Mouse (Mus musculus) adrenal gland (tissue): ENCODE data around the gene Chchd3.

Source experiments
- intact Hi-C: fragments of 180-260 bp; cut with DNase I; formaldehyde crosslinking; loops from one replicate; pipeline ENCODE4 v1.15.1; 2025

The Chchd3 gene

DNA sequence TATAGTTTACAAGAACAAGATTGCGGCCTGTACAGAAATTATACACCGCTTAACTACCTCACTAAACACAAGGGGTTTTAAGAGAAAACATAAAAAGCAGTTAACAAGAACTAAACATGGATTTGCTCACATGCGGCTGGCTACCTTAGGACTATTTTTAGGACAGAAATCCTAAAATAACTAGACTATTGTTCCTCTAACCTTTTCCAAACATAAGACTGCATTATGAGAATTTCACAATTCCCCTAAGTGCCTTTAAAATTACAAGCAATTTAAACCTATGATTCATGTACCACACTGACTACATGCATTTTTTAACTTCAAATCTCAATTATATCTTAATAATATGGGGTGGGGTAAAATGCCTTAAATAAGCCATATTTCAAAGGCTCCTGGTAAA lies 123.3 kb downstream of the Chchd3 start:
- intact Hi-C loops, result no loop called here

DNA sequence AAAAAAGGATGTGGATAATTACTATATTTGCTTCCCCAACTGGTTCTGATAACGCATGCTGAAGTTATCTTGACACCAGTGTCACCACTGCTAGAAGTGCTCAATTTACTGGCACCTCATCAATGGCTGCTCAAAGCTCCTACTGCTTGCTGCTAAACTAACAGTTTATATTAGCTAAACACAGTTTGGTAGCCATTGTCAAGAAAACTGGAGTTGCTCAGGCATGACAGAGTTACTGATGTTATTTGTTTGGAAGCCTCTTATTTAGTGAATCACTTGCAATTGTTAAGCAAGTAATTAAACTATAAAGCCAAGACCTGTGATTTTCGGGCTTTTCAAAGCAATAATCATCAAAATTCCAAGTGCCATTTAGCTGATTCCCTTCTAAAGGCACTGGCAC lies 123.7 kb downstream of the Chchd3 start:
- intact Hi-C loops, result no loop called here

DNA sequence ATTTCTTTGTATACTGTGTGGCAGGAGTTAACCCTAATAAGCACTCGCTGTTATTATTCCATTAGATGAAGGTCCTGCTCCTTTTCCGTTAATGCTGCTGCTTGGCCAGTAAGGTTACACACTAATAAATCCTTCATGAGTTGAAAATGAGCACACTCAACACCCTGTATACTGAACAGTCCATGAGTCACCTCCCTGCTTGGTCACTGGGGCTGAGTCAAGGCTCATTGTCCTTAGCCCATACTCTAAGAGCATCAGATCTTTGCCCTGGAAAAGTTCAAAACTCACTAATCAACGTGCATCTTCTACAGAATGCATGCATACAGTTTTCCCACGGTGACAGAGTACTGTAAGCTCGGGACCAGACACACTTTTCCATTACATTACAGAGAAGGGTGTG lies 124.5 kb downstream of the Chchd3 start:
- intact Hi-C loops, result no loop called here

DNA sequence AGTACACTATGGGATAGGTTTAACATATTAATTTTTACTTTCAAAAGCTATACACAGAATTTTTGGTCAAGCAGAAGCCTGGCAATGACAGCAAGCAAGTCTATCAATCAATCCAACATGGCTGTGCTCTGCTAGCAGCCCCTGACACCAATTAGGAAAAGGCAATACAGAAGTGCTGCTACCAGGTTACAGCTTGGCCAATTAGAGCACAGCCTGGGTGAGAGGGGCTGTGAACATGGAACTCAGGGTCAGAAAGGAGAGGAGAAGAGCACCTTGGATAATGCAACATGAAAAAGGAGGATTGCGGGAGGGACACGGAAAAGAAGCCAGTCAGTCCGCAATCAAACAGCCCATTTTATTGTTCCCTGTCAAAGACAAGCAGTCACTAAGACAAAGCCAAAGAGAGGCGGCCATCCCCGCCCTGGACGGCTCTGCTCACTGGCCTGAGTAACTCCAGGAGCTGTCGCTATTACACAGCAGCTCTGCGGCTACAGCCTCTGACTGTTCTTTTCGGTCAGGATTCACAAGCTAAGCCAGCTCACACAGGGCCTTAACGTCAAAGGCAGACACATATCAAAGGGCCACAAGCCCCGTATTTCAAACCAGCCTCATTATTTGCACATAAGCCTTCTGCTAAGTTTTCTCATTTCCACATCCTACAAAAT lies 128.8 kb downstream of the Chchd3 start:
- intact Hi-C loops, result no loop called here

DNA sequence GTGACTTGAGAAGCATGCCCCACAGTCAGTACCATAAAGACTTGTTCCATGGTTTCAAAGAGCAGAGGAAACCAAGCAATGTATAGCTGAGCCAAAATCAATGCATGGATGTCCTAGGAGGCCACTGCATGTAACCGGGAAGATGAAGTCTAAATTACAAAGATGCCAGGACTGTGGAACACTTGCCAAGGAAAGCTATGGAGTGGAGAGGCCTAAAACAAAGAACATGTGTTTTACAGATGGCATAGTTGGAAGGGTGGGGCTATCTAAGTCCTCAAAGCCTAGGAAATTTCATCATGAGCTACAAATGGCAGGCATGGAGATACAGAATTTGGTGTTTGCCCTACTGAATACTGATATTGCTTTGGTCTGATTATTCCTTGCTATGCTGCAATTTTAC lies 137.7 kb downstream of the Chchd3 start:
- intact Hi-C loops, result no loop called here

DNA sequence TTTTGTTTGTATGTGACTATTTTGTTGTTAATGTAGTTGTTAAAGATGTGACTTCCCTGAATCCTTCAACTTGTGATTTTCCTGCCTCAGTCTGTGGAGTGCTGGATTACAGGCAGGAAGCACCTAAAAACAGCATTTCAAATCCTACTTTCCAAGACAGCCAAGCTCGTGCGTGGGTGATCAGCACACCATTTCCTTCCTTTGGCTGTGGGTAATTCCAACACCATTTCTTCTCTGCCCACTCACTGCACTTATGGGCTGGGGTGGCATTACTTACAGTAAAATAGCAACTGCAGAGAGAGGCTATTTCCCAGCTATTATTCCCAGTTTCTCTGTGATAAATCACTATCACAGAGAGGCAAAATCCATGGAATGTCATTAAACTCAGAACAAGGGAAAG lies 140.0 kb downstream of the Chchd3 start:
- intact Hi-C loops, result no loop called here

DNA sequence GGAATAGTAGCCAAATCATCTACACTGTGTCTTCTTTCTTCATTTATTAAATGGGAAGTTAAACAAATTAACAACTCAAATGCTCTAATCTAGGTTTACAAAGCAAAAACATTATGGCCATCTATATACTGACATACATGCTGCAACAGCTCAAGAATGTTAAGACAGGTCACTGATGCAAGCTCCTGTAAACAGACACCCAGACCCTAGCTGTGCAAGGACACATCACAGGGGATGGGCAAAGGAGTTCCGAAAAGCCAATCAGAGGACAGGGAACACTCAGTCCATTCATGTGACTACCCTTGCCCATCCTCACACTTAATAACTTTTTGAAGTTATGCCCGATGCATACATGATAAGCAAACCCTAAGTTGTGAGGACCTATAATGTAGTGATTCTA lies 149.4 kb downstream of the Chchd3 start:
- intact Hi-C loops, result no loop called here

DNA sequence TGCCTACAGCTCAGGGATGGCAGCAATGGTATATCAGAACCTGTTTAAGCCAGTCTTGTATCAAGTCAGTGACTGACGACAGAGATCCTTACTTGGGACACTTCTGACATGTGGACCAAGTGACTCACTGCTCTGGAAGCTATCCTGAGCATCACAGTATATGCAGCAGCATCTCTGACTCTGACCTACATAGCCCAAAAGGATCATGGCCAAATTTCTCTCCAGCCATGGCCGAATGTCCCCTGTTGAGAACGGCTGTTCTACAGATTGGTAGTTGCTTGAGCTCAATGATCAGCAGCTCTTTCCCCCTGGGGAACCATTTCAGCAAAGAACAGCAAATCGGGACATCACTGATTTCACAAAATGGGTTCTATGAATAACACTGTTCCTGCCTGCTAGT lies 161.0 kb downstream of the Chchd3 start:
- intact Hi-C loops, result no loop called here

DNA sequence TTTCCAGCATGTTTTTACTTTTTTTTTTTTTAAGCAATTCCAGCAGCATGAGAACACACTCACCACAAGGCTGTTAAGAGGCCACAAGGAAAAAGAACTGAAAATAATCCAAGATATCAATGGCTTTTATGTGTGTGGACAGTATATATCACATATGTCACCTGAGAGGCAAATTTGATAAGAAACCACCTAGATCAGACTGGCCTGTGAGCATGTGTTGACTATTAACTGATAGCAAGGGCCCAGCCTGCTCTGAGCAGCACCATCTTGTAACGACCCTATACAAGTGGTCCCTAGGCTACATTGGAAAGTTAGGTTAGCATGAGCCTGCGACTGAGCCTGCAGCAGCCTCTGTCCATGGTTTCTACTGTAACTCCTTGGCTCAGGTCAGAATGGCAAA lies 166.0 kb downstream of the Chchd3 start:
- intact Hi-C loops, result no loop called here

DNA sequence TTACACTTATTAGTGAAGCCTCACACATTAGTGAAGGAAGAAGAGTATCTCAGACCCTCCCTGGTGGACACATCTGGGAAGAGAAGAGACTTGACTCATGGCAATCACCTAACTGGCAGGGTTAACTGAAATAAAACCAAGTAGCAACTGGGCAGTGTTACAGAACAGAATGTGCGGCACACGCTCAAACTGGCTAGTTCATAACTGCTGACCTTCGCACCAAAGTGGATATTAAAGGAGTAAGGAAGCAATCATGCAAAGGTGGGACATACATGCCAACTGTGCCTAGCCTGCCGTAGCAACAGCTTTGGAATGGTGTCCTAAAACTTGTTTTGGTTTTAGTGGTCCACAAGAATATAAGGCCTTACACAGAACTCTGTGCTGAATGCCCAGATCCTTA lies 169.3 kb downstream of the Chchd3 start:
- intact Hi-C loops, result no loop called here

DNA sequence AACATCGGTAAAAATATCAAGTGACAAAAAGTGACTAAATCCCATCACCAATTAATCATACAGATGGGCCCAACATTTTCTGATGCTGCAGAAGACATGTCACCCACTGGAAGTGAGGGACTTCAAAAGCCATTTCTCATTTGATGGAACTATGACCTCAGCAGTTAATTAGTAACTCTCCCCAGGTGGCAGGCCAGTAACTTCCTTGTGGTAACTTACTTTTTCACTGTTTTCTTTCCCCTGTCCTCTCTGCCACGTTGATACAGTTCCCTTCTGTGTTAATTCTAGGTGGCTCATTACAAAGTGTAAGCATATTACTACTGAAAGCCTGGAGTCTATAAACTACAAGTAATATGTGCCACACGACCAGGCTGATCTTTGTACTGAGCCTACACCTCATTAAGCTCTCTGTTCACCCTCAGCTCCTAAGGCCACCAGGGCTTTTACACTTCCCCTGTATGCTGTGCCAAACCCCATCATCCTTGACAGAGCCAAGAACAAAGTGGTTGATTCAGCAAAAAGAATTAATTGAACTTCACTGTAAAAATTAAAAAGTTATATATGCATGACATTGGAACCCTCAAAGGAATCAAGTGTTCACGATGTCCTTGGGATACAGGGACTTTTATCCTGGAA lies 171.0 kb downstream of the Chchd3 start:
- intact Hi-C loops, result no loop called here

DNA sequence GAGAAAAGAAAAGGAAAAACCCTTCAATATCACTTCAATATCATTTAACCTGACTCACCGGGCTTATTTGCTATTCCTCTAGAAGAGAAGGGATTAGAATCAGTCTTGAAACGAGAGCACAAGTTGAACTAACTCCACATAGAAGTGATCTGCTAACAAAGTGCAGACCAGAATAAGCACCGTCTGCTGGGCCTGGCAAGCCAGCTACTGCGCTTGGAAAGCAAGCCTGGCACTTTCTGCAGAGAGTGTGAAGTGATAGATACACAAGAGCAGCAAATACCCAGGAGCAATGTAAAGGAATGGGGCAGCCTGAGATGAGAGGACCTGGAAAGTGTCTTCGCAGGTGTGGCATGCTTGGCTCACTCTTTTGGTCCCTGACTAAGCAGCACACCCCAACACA lies 181.5 kb downstream of the Chchd3 start:
- intact Hi-C loops, result no loop called here

DNA sequence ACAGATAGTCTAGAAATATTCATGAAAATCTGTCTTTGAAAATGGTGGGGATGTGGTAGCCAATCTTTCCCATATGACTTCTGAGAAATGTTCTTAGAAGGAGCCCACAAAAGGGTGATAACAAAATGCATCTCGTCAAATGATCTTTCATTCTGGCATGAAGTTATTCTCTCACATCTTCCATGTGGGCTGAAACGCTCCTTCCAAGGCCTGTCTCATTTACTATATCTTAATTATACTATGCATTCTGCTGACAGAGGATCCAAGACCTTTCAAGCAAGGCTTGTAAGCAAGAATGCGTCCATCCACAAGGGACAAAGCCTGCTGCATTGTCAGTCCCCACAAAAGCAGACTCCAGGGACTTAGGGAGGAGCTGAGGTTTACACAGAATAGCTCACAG lies 185.9 kb downstream of the Chchd3 start:
- intact Hi-C loops, result no loop called here

DNA sequence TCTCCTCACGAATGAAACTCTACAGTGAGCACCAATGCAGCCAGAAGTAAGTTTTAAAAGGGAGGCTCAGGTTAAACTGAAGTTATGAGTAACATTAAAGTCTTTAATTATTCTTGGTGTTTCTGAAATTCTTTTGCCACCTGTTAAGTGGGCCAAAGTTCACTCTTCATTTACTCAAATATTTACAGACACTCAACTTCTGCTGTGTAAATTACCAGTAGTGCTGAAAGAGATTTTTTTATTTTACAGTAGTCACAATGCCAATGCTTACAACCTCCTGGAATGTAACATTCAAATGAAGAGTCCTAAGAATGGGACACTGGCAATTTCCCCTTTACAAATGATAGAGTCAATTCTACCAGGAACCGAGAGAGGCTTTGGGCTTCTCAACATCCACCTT lies 187.3 kb downstream of the Chchd3 start:
- intact Hi-C loops, result no loop called here

DNA sequence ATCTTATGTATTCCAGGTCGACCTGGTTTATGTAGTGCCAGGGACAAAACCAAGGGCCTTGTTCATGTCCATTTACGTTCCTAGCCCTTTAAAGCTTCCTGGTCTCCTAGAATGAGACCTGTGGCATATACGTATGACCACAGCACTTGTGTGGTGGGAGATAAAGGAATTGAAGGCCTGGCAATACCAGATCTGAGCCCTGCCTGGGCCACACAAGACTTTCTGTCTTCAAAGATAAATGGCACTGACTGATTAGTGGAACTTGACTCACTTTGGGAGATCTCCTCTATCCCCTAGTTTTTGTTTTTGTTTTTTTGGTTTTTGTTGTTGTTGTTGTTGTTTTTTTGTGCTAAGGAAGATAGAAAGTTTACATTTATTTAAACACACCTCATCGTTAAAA lies 209.1 kb downstream of the Chchd3 start:
- intact Hi-C loops, result no loop called here

DNA sequence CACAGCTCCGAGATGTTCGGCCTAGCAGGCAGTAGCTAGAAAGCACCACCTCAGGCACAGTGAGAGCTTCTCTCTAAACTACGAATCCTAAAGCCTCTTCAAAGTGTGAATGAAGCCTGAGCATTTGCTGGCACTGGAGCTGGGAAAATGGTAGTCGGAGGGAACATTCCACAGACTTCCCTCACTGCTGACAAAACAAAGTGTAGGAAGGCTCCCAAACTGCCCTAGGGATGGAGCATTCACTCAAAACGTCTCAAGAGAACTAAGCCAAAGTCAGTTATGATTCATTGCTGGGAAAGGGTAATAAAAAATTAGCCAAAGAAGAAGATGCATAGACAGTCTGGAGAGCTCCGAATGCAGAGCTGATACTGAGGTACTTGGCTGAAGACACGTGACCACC lies 211.1 kb downstream of the Chchd3 start:
- intact Hi-C loops, result no loop called here

DNA sequence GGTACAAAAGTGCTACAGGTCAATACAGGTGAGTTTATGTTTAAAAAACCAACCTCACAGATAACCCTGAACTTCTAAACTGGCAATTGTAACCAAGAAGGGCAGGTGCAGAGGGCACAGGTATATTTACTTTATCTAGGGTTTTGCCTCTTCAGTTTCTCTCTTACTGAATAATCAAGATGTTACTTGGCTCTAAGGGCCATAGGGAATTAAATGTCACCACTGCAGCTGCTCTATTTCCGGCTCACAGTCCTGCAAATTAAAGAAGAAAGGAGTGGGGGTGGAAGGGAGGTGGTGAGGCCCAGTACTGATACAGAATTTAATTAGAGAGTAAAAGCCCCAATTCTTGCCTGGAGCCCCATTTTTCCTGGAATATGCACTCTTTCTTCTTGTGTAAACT lies 214.6 kb downstream of the Chchd3 start:
- intact Hi-C loops, result no loop called here

DNA sequence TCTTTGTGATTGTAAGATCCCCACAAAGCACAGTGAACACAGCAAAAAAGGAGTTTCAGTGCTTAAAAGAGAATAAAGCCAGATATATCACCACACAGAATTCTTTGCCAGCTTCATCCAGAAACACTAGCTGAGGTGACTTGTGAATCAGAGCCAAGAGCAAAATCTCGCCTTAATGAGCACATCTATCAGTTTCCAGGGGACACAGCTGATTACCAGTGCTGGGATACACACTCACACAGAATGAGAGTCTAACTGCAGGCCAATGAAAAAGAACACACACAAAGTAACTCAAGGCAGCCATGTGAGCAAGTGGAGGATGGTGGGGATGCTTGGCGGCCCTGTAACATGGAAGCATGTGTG lies 222.1 kb downstream of the Chchd3 start:
- intact Hi-C loops, result no loop called here

DNA sequence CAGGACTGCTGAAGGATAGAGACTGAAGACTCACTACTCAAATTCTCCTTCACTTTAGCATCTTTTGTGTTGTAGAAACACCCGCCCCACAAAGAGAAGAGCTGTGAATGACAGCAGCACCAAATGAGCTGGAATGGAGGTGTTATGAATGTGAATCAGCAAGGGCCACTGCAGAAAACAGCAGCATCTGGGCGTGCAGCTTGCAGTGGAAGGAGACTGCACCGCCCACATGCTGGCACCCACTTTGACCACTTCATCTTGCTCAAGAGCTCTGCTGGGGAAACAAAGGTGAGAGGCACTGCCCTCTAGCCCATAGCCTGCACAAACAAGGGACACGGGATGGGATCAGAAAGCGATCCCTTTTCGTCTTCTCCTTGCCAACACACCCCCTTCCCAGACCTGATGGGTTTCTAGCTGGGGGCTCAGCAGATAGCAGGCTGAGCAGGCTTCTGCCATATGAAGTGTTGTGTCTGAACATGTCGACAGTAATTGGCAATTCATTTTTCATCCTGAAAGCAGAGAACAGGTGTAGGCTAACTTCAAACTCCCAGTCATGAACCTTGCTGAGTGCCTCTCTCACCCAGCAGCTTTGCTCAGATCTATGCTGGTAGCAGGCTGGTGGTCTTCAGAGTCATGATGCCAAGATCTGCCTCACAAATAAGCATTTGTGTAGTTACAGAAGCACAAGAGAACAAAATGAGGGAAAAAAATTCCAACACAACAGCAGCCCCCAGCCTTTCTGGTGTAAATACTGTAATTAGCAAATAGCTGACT lies 222.7 kb downstream of the Chchd3 start:
- intact Hi-C loops, result no loop called here

DNA sequence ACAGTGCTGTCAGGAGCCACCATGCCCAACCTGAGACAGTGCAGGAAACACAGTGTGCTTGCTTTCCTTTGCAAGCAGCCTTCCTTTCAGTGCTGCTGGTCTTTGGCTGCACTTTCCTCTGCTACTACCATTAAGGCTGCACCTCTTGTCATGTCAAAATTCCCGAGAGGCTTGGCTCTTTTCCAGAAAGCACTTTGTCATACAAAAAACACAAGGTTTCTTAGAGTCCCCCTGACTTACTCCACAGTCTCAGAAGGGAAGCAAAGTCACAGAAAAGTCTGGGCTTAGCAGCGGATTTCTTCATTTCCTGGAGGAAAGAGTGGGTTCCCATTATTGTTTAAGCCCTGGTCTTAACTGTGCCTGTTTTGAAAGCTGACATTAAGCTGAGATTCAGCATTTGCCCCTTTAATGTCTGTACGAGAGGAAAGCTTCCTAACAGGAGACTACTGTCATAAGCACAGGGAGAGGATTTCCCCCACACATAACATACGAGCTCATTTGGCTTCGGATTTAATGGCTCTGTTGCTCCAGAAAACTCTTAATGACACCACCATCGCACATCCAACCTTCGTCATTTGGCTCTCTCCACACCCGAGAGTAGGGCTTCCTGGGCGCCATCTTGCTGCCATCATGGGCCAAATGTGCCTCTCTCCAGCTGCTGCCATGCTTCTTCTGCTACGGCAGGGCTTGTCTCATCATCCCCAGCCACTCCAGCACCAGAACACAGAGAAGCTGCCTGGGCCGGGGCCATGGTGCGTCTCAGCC lies 236.0 kb downstream of the Chchd3 start:
- intact Hi-C loops, result no loop called here

DNA sequence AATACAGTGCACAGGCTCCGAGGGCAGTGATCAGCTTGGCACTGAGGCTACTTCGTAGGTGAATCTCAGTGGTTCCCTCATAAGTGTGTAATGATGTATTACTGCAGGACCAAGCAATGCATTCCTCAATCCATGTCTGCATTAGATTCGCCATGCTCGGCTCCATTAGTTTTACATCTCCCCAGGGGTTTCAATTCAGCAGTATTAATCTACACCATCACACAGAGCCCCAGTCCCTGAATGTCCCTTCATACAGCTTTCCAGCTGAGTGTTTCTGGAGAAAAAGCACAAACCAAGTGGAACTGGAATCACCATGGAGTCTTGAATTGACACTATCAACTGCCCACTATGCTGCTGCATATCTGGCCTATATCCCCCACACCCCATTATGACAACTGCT lies 241.1 kb downstream of the Chchd3 start:
- intact Hi-C loops, result no loop called here

DNA sequence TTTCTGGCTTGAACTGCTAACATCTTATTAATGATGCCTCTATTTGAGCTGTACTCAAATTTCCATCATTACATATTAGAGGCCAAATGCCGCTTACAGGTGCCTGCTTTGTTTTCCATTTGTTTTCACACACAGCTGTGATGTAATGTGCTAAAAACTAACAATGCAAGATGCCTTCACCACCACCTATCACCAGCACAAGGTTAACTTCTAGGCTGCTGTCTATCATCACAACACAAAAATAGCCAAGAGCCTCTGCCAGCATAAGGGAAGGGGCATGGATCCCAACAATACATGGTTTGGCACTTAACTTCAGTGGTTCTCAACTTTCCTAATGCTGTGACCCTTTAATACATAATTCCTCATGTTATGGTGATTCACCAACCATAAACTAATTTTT lies 251.3 kb downstream of the Chchd3 start:
- intact Hi-C loops, result no loop called here
